Mouse (Mus musculus): ENCODE measurements around the gene Bpifb2.
"Not testable (repeated sequence)": the region's sequence is repeated elsewhere in the genome, so short reads cannot be mapped to it uniquely, and the experiment has no call there.

Gene Bpifb2

DNA sequence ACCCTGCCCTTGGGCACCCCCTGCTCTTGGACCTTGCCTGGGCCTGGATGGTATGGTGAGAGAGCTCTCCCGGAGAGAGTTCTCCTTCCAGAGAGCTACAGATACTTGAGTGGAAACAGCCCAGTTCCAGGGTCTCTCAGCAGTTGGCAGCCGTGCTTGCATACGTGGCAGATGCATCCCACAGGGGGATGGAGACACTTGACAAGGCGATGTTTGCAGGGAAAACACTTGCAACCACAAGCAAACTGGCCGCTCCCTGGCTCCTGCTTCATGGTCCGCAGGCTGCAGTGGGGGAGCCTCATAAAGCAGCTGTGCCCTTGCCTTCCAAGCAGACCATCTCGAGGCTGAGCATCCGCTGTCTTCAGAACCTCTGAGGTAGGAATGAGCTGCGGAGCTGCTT is at the start of gene Bpifb2:
Bpifb2 (plus strand) TSS at position 301 of the 400 bp plus-strand sequence.
- DNase-seq = no peak

DNA sequence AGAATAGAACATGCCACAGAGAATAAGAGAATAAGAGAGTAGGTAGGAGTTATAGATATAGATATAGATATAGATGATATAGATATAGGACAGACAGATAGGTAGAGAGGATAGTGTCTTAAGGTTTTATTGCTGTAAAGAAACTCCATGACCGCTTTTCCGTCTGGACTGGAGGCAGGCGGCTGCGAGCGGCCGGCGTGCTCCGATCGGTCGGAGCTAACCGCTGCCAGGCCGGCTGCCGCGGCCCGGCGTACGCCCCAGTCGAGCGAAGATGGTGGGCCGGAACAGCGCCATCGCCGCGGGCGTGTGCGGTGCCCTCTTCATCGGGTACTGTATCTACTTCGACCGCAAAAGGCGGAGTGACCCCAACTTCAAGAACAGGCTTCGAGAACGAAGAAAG is 48.9 kb upstream of the Bpifb2 start:
- DNase-seq = not testable (repeated sequence)

DNA sequence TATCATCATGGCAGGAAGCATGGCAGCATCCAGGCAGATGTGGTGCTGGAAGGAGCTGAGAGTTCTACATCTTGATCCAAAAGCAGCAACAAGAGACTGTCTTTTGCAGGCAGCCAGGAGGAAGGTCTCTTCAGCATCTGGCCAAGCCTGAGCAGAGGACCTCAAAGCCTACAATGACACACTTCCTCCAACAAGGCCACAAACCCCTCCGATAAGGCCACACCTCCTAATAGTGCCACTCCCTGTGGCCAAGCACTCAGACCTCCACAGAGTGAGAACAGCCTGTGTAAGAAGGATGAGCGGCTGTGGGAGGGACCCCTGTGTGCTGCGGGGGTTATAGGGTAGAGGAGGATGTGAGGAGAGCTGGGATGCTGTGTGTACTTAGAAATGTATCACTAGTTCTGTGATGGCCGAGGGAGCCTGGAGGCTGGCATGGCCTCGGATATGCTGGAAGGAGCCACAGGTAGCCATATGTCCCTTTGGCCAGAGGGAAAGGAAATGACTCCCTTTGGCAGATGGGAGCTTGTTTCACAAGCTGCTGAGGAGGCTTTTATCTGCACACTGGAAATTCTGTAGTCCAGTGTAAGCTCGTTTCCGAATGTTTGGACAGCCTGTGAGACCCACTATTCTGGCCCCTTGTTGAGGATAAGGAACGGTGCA is 47.5 kb upstream of the Bpifb2 start:
- DNase-seq = no peak

DNA sequence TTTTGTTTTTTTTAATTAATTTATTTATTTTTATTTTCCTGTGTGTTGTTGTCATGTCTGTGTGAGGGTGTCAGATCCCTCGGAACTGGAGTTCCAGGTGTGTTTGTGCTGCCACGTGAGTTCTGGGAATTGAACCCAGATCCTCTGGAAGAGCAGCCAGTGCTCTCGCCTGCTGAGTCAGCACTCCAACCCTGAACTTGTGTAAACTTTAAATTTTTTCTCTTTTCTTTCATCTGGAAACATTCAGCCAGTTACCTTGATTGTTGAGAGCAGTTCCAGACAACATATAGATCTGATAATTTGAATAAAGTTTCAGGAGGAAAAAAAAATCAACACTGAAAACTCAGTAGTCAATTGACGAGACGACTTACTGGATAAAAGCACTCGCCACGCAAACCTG is 46.1 kb upstream of the Bpifb2 start:
- DNase-seq = no peak

DNA sequence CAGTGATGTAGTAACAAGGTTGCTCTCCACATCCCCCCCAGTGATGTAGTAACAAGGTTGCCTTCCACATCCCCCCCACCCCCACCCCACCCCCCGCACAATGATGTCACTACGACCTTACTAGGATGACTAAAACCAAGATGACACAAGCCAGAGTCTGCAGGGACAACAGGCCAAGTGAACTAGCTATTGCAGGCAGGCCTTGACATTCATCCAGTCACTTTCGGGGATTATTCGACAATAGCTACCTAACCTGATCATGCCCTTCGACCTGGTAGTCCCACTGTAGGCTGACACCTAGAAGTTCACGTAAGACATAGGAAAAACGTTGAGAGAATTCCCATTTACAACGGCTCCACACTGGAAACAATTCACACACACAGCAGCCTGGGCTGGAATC is 41.6 kb upstream of the Bpifb2 start:
- DNase-seq = no peak

DNA sequence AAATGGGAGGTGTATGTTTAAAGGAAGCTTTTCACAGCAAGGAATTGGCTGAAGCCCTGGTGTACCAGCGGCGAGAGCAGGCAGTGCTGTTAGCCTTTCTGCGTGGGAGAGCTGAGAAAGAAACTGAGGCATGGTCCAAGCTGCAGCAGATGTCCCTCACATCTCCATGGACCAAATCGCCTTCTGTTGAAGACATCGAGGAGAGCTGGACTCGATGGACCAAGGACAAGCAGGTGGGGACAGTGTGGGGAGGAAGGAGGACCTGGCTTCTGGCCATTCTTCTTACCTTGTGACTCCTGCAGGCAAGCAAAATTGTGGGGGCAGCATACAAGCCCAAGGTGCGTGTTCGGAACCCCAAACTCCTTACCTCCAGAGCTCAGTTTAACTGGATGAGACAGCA is 32.0 kb upstream of the Bpifb2 start:
- no peak for DNase-seq

DNA sequence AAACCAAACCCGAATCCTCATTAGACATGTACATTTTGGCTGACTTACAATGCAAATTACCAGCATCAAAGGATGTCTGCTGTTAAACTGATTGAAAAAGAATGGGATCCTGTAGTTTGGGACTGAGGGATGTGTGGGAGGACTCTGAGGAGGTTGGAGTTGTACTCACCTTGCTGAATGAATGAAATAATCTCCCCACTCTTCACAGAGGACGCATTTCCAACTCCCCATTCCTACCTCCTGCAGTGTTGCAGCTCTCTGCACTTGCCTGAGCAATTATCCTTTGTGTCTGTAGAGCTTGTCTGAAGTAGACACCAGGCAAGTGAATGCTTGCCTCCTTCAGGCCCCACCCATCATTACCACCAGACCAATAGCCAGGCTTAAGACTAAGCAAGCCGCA is 26.5 kb upstream of the Bpifb2 start:
- no peak for DNase-seq

DNA sequence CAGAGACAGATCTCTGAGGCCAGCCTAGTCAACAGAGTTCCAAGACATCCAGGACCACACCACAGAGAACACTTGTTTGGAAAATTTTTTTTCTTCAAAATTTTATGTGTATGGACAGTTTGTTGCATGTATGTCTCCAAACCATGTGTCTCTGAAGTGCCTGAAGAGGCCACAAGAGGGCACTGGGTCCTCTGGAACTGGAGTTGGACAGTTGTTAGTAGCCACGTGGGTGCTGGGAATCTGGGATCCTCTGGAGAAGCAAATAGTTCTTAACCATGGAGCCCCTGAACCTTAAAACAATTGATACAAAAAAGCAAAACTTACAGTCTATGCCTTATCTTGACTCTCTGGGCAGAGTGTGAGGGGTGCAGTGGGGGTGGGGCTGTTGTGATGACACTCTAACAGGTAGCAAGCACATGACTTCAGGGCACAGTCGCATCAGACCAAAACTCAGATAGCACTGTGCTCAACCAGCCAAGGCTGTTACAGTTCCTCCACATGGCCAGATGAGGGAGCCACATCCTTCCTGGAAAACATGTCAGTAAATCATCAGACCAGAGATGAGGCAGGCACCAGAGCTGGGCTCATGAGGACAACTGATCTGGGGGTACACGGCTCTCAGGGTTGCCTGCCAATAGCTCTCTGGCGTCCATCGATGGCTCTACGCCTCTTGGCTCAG is 24.4 kb upstream of the Bpifb2 start:
- DNase-seq = peak; percentile 14

DNA sequence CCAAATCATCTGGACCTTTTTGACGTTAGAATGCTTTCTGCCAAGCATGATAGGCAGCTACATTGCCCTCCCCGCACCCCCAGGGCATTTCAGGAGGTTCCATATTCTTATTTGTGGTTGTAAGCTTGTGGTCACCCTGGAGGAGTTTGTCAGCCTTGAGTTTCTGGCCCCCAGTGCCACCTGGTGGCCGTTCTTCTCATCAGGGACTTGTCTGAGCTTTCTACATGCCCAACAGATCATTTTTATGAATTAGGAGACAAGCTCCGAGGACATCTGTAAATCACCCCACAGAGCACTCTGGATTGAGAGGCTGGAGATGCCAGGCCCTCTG is 23.9 kb upstream of the Bpifb2 start:
- DNase-seq = peak; percentile 56

DNA sequence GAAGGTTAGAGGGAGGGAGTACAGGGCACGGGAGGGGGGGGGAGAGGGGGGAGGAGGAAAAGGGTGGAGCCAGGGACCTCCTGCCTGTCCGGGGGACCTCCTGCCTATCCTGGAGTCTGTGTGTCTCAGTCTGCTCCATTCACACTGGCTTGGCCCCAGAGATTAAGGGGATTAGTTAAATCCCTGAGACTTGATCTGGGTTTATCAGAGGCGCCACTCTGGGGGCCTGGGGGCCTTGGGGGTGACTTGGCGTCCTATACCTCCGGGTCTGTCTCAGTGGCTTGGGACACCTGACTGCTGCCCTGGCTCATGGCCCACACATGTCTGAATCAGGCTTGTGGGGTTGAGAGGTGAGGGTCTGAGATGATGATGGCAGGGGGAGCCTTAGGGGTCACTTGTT is 21.3 kb upstream of the Bpifb2 start:
- DNase-seq = no peak

DNA sequence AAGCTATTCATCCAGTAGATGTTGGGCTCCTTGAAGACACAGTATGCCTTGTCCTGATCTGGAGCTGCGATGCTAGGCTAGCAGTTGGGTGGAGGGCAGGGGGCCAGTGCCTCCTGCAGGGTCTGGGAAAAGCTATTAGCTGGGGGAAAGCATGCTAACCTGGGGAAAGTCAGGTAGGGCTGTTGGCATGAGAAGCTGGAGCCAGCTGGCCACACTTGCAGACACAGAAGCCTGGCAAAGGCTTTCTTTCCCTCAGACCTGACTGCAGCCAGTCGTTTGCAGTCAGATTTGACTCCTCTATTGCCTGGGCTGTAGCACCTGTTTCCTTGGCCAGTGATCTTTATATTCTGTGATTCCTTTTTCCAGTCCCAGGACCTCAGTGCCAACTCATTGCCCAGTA is 15.3 kb upstream of the Bpifb2 start:
- no peak for DNase-seq

DNA sequence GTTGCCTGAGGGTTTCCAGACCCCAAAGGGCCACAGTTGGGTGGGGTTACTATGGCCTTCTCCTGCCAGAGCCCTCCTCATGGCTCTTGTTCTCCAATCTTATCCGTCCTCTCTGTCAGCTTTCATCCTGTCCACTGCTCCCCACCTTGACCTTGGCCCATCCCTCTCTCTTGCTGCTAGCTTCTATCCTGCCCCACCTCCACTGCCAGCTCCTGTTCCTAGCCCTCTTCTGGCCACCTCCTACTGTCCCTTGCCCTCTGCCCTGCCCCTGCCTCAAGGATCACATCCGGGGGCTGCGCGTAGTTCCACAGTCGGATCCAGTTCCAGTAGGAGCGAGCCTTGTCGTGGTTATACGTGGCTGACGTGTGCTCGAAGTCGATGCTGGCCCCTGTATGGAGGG is 14.5 kb upstream of the Bpifb2 start:
- no peak for DNase-seq

DNA sequence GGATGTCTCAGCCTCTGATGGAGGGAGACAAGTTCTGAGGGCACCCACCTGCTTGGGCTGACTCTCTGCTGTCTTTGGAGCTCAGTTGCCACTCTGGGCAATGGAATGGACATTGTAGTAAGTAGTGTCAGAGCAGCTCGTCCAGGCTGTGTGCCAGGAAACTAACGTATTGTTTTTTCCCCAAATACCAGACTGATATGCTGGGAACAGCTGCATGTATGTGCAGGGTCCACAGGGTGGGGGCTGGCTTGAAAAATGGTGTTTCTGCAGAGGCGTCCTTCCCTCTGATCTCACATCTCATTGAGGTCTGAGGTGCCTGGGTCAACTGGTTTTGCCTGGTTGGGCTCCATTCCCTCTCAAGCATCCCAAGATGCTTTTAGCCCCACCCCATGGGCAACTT is 14.1 kb upstream of the Bpifb2 start:
- no peak for DNase-seq

DNA sequence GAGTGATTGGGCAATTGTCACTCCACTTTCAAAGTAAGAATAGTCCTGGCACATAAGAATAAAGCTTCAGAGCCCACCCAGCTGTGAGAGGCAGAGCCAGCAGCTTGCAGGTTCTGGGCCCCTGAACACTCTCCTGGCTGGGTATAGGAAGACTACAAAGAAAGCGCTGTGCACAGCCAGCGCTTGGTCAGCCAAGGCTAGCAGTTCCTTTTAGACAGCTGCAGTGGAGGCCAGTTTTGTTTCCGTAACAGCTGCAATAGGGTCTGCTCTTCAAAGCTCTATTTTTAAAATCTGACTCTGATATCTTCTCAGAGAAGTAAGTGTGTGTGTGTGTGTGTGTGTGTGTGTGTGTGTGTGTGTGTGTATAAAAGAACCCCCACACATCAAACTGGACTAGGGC is 12.9 kb upstream of the Bpifb2 start:
- DNase-seq = no peak

DNA sequence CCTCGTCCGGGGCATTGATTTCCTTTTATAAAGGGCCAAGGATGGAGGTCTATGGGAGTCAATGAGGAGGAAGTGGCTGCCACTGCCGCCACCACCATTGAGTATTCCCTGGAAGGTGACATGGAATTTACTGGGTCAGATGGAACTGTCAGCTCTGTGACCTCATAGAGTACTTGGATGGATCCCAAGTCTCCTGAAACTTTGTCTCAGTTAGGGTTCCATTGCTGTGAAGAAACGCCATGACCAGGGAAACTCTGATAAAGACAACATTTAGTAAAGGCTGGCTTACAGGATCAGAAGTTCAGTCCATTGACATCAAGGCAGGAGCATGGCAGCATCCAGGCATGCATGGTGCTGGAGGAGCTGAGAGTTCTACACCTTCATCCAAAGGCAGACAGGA is 3.9 kb upstream of the Bpifb2 start, which contains the start of gene Sun5:
Sun5 (minus strand) TSS at position 101 of the 400 bp plus-strand sequence.
- DNase-seq = no peak

DNA sequence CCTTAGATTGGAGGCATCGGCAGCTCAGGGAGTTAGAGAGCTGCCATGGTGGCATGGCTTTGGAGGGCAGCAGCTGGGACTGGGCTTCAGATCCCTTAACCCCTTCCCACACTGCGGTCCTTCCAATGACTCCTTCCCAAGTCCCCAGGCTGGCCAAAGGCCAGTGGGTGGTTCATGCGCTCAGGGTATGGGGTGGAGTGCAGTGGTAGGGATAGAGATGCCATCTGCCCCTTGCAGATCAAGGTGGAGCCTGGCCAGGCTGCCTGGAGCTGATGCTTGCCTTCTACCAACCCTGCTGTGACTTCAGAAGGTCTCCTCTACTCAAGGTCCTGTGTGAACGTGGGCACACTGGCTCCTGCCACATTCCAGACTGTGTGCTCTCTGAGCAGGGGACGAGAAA is 24.3 kb downstream of the Bpifb2 start:
- no peak for DNase-seq

DNA sequence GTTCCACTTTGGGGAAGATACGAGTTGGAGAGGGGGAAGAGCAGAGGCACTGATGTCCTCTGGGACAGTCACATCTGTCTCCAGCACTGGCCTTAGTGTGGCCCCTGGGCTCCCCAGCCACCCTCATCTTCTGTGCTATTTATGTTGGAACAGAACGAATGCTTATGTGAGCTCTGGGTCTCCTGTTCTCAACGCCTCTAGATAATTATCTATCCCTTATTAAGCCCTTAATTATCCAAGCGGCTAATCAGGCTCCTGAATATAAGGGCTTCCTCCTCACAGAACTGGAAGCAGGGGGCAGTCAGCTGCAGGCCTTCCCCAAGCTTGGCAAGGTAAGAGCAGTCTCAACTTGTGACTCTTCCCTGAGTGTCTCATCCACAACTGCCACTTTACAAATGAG is 25.2 kb downstream of the Bpifb2 start, which contains the start of gene Bpifb6:
Bpifb6 (plus strand) TSS at position 301 of the 400 bp plus-strand sequence.
- DNase-seq = no peak

DNA sequence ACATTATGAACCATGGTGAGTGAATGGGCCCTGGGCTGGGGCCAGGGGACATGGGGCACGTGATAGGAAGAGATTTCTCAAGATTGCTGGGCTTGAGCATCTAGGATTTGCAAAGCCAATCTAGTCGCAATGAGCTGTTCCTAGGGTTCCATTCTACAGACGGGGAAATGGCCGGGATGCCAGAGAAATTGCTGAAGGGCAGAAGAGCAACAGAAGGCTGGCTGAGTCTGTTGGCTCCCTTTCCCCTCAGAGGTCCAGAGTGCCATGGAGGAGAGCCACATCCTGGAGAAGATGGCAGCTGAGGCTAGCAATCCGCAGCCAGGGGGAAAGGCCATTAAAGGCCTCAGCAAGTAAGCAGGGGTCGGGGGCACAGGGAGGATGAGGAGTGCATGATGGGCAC is 27.9 kb downstream of the Bpifb2 start:
- no peak for DNase-seq

DNA sequence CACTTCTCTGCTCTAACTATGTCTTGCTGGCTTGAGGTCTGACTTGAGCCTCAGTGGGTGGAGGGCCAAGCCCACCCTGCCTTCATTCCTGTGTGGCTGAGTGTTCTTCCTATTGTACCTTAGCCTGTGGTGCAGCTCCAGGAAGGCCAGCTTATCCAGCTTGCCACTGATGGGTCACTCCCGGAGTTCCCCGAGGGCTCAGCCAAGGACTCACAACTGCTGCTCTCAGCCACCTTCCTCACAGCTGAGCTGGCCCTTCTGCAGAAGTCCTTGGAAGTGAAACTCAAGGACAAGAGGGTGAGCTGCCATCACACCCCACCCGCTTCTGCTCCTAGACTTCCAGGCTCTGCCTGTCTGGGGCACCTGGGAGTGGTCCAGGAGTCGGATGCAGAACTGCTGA is 31.8 kb downstream of the Bpifb2 start:
- no peak for DNase-seq

DNA sequence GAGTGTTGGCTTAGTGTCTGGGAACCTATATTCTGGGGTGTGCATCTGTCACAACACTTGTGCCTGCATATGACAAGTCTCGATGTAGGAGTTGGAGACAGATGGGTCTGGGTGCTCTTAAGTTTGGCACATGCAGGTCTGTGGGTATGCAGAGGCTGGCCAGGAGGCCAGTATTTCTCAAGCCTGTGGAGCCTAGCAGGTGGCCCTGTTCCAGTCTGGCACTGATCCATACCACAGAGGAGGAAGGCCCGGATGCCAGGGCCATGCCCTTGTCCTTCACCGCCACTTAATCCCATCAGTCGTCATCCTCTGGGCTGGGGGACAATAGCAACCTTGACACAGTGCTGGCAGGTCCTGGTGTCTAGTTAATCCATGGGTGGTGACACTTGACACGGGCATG is 39.3 kb downstream of the Bpifb2 start:
- DNase-seq = no peak

DNA sequence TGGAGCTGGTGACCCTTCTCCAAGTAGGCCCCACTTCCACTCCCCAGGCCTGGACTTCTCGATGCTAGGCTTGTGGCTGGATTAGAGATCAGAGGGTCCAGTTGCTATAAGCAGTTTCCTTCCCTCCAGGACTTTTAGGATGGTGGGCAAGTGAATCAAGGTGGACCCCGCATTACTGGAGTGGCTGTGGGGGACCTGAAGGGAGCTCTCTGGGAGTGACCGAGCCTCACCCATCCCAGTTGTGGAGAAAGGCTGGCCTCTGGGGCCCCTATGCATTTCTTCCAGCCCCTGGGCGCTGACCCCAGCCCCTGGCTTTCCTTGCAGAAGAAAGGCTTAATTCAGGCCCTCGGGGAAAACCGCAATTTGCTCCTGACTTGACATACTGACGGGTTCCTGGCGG is 43.1 kb downstream of the Bpifb2 start, which contains the start of gene Bpifb3:
Bpifb3 (plus strand) TSS at position 301 of the 400 bp plus-strand sequence.
- no peak for DNase-seq

DNA sequence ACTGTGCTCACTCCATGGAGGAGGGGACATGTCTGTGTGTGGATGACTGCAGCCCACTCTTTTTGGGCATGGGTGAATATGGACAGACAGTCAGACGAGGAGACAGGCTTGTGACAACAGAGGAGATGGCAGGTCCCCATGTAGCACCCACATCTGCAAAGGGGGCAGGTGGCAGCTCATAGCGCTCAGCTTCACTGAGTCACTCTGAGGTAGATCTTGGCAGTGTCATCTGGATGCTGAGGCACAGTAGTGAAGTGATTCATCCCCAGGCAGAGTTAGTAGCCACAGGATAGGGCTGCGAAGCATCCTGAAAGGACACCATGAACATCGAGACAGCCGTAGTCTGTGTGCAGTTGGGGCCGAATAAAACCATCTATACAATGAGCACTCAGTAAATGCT is 46.4 kb downstream of the Bpifb2 start:
- no peak for DNase-seq

DNA sequence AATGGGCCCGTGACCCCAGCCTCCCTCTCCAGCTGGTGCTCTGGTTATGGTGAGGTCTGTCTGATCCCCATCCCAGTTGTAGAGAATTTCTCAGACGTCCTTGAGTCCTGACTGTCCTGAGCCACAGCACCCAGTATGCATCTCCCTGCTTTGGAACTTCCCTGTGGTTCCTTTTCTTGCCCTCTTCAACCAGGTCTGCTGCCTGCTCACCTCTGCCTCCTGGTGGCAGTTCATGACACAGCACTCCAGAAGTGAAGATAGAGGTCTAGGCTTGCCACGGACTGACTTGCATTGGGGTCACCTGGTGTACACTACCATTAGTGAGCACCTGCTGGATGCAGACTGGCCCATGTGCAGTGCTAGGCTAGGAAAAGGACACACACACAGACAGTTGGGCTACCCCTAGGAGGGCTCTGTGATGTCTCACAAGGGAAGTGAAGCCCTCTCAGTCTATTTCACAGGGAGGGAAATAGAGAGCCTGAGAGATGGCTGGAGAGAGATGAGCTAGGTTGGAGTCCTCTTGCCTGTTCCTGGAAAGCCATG is 55.1 kb downstream of the Bpifb2 start:
- peak; percentile 51 for DNase-seq

DNA sequence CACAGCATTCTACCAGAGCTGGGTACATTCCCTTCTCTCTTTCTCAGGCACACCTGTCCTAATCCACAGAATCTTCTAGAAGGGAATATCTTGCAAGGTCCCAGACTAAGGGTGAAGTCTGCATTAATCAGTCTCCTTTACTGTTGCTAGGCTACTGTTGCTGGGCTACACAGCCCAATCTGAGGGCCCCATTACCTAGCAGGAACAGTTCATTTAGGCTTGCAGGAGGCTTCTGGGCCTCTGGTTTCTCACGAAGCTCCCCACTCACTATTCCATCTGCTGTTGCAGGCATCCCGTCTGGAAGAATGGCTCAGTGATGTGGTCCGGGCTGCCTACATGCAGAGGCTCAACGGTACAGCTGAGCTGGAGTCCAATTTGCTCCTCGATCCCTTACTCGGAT is 56.3 kb downstream of the Bpifb2 start:
- no peak for DNase-seq

DNA sequence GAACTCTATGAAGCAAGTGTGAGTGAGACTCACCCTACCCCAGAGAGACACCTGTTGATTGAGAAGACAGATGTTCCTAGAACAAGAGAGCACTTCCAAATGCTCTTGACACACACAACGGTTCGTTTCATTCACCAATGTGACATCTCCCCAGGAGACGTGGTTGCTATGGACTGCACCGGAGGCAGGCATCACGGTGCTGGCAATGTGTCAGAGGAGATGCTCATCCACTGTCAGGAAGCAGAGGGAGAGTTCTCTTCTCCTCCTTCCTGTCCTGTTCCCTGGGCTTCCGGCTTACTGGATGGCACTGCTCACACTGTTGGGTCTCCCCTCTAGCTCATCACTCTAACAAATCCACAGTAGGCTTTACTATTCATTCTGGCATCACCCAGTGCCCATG is 58.5 kb downstream of the Bpifb2 start:
- no peak for DNase-seq

All from thymus, postnatal 14 days (tissue).